Mouse (Mus musculus): ENCODE data around the gene Sost. TPM values are rescaled to one million over a fixed set of nuclear protein-coding genes. Genes with fewer than 3 reads are reported as not detected.

Sost gene
- polyA plus RNA-seq, 1 experiment = not detected

Other genes starting within 250 kb of the Sost start
- 12.0 and 13.0 TPM in 2 replicates for gene Dhx8, start 234.1 kb downstream of the Sost start, polyA plus RNA-seq (2012; rRNA removed)
- gene Etv4, start 181.6 kb downstream of the Sost start, polyA plus RNA-seq (2012; rRNA removed) = 1.3 and 1.8 TPM in 2 replicates
- 1.6 and 1.8 TPM in 2 replicates for gene Meox1, start 72.6 kb downstream of the Sost start, polyA plus RNA-seq (2012; rRNA removed)
- gene Cfap97d1, start 17.3 kb upstream of the Sost start, polyA plus RNA-seq (2012; rRNA removed) = not detected in 2 replicates
- 19.2 and 32.9 TPM in 2 replicates for gene Dusp3, start 20.0 kb upstream of the Sost start, polyA plus RNA-seq (2012; rRNA removed)
- gene Mpp3, start 61.4 kb upstream of the Sost start, polyA plus RNA-seq (2012; rRNA removed) = 2.4 and 2.9 TPM in 2 replicates
- gene Cd300lg, start 74.5 kb upstream of the Sost start, polyA plus RNA-seq (2012; rRNA removed) = 4.0 and 6.0 TPM in 2 replicates
- gene Mpp2, start 121.5 kb upstream of the Sost start, polyA plus RNA-seq (2012; rRNA removed) = 1.8 and 2.1 TPM in 2 replicates
- gene Ppy, start 134.3 kb upstream of the Sost start, polyA plus RNA-seq (2012; rRNA removed) = 2.7 TPM in 1 of 2 replicates, not detected in the other
- gene Pyy, start 140.8 kb upstream of the Sost start, polyA plus RNA-seq (2012; rRNA removed) = 224 and 536 TPM in 2 replicates
- 48.7 and 73.1 TPM in 2 replicates for gene Nags, start 178.5 kb upstream of the Sost start, polyA plus RNA-seq (2012; rRNA removed)
- 15.9 and 16.7 TPM in 2 replicates for gene Tmem101, start 189.4 kb upstream of the Sost start, polyA plus RNA-seq (2012; rRNA removed)
- gene Lsm12, start 218.3 kb upstream of the Sost start, polyA plus RNA-seq (2012; rRNA removed) = 33.9 and 45.9 TPM in 2 replicates
- gene G6pc3, start 222.6 kb upstream of the Sost start, polyA plus RNA-seq (2012; rRNA removed) = 72.0 and 72.6 TPM in 2 replicates

Measured in large intestine, adult 2 months (tissue).